Mouse (Mus musculus) right cerebral cortex, adult 18-20 months (tissue): ENCODE results near the gene Meltf.
"Not testable (repeated sequence)": the region's sequence is repeated elsewhere in the genome, so short reads cannot be mapped to it uniquely, and the experiment has no call there.

Experiments used
- DNase-seq: peaks from one replicate; pipeline ENCODE4 v3.0.0; 2022; ENCODE audit warnings: mixed read lengths

Meltf gene

DNA sequence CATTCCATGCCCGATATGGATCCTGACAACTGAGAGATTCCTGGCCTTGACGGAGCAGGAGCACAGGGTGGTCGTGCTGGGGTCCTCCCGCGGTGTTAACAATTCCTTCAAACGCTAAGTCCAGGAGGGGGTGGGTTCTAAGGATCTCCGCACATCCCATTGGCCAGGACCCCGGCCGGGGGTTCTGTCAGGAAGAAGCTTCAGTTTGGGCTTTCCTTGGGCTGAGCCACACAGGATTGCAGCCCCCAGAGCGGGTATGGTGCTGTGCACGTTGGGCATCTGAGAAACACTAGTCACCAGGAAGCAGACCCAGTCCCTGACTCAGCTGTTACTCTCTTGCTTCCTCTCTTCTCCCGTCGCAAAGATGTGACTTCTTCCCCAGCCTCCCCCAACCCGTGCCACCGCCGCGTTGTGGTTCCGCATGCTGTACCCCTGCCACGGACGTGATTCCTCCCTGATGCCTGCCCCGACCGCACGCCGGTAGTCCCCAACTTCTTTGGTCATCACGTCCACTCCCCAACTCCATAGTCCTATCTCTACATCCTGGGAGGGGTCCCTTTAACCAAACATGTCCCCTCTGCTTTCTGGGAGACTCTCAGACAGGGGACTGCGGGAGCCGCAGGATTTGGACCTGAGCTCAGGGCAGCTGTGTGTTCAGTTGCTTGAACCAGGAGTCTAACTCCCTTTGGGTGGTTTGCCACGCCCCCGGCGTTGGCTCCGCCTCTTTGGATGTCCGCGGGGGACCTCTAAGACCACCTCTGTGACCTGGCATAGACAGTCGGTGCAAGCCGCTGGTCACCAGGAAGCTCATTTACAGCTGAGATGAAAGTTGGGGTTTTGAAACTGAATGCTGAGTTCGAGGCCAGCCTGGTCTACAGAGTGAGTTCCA, 56.7 kb downstream of the Meltf start:
- peak; percentile 56 for DNase-seq

- no peak for DNase-seq
Measured at GRCm38 (mm10) chr16:31936568-31936967, 58.0 kb downstream of the Meltf start.

DNA sequence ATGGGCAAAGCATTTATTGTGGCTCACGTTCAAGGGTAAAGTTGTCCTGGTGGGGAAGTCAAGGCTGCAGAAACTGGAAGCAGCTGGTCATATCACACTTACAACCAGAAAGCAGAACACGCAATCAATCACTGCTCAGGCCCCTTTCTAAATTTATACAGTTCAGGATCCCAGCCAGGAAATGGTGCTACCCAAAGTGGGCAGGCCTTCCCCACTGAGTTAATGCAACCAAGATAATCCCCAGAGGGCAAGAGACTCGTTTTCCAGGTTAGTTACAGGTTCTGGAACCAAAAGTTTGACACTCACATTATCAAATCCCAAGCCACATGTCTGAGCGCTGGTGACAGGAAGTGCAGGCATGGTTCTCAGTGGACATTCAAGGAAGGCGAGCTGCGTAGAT, 60.2 kb downstream of the Meltf start:
- DNase-seq, result no peak

DNA sequence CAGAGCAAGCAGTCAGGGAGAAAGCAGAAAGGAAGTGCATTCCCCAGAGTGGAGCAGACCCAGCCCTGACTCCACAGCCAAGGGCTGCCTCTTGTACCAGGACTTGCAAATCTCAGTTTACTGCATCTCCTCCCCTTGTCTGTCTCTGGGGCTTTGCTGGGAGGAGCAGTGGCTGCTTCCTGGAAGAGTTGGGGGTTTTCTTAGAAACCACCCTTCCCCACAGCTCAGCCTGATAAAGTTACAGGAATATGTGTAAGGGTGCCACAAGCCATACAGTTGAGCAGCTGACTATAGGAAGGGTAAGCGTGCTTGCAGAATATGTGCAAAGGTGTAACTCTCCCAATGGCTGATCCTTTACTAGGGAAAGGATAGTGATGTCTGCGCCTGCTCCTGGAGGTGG, 62.0 kb downstream of the Meltf start:
- DNase-seq, result no peak

- DNase-seq, result peak; percentile 87
Measured at GRCm38 (mm10) chr16:31943980-31944379, 65.4 kb downstream of the Meltf start.

DNA sequence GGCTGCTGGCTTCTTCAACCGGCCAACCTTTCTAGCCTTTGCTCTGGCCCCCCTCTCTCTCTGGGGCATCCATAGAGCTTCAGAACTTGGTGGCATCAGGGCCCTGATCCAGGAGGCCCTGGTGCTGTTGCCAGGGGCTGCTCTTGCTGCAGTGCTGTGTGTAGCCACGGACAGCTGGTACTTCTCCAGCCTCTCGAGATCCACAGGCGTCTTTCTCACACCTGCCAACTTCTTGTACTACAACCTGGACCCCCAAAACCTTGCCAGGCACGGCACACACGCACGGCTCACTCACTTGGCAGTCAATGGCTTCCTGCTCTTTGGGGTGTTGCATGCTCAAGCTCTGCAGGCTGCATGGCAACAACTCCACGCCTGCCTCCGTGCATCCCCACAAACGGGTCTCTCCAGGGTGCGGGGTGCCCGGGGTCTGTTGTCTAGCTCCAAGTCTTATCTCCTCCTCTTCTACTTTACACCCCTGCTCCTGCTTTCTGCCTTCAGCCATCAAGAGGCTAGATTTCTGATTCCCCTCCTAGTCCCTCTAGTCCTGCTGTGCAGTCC, 66.2 kb downstream of the Meltf start:
- DNase-seq, result no peak

- DNase-seq, result no peak
Measured at GRCm38 (mm10) chr16:31945372-31945771, 66.8 kb downstream of the Meltf start.

GRCm38 (mm10) chr16:31945986-31946385, 67.4 kb downstream of the Meltf start:
- not testable (repeated sequence) for DNase-seq

GRCm38 (mm10) chr16:31947333-31947732, 68.7 kb downstream of the Meltf start:
- no peak for DNase-seq

DNA sequence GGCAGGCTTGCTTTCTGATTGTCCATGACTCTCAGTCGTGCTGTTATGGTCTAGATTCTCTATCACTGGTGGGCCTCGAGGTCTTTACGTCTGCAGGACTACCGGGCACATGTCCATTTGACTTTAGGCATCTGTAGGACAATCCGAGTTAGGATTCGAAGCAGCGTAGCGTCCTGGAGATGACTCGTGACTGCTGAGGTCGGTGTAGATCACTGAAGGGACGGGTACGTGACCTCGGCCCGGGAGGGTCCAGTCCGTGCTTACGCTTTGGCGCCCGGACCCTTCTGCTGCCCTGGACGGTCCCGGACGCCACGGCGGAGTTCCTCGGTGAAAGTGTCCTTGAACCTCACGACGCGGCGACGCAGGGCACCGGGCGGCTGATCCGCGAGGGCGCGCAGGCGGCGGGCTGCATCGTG, 69.3 kb downstream of the Meltf start:
- DNase-seq, result no peak

- peak; percentile 96 for DNase-seq
Measured at GRCm38 (mm10) chr16:31948345-31948774, 69.8 kb downstream of the Meltf start, which contains the start of the genes 0610012G03Rik and Ncbp2. Gene 0610012G03Rik, minus strand, starts transcription at chr16:31948494. Gene Ncbp2, plus strand, starts transcription at chr16:31948513.
